Mouse (Mus musculus): ENCODE results near the gene Lgr4.
"Not testable (repeated sequence)": the region's sequence is repeated elsewhere in the genome, so short reads cannot be mapped to it uniquely, and the experiment has no call there.

Gene Lgr4

GRCm38 (mm10) chr2:109917496-109918413 is at the start of gene Lgr4:
TSS of gene Lgr4 (plus strand) at chr2:109917647.
- DNase-seq: peak; percentile 83

- DNase-seq: not testable (repeated sequence)
Observed at GRCm38 (mm10) chr2:109879429-109879828, 38.0 kb upstream of the Lgr4 start.

DNA sequence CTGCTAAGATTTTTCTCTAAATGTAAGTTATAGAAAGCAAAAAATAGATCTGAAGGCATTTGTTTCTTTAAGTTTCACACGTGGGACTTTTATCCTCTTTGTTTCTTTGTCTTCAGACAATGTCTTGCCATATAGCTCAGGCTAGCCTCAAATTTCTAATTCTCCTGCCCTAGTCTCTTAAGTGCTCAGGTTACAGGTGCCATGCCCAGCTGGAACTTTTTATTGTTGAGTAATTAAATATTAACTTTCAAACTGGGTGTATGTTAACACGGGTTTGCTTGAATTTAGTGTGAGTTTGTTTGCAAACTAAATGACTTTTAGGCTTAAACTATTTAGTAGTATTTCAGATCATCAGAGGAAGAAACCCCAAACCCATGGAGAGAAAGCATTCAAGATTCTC is 36.3 kb upstream of the Lgr4 start:
- no peak for DNase-seq

DNA sequence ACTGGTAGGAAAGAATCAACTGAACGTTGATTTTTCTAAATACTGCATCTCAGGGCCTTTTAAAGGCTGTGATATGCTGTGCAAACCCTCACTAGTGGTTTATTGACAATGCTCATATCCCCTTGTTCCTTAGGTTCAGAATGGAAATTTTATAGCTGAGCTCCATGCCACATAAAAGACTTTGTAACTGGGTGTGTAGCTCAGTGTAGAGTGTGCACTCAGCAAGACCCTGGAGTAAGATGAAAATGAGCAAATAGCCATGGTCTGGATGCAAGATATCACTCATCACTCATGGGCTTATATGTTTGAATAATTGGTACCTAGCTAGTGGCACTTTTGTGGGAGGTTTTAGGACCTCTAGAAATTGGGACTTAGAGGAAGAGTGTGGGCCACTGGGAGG is 35.8 kb upstream of the Lgr4 start:
- DNase-seq: no peak

GRCm38 (mm10) chr2:109884106-109884505 is 33.3 kb upstream of the Lgr4 start:
- no peak for DNase-seq

DNA sequence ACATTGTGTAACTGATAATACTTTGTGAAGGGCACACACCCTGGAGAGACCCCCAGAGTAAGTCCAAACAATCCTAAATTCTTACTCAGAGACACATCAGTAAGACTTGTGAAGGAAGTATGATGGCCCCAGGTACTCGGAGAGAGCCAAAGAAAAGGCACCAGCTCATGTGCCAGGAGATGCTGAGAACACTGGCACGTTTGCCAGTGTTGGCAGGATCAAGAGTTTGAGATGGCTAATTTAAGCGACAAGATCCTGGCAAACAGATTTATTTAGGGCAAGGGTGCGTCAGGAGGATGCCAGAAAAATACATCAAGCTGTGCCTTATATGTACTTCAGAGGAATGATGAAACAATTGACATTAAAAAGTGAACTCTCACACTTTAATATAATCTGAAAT is 32.9 kb upstream of the Lgr4 start:
- no peak for DNase-seq

DNA sequence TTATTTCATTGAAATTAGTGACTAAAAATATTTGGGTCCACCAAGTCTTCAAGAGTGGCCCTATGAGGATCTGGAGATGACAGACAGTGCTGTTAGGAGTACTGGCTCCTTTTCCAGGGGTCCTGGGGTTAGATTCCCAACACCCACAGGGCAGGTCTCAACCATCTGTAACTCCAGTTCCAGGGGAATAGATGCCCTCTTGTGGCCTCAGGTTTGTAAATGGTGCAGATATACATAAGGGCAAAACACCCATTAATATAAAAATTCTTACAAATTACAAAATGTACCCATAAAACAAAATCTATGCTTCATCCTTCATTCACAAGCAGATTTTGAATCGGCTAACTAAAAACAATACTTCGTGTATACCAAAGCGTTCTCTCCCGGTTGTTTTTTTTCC is 27.4 kb upstream of the Lgr4 start:
- DNase-seq: peak; percentile 15

DNA sequence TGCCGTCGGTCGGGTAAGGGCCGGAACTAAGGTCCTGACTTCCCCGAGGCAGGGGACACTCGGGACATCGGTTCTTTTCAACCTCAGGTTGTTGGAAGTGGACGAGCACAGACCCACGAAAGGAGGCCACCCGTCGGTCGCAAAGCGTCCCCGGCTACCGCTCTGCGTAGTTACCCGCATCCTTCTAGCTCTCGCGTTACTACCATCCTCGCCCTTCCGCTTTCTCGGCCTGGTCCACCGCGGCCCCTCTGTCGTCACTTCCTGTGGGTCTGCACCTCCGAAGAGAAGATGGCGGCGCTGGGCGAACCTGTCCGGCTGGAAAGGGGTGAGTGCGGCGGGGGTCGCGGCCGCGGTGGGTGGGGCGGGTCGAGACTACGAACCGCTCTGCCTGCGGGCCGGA is 26.9 kb upstream of the Lgr4 start, which contains the start of gene Lin7c:
Gene Lin7c, plus strand, starts transcription at position 257 of the 400 bp plus-strand sequence.
- DNase-seq: peak; percentile 89

DNA sequence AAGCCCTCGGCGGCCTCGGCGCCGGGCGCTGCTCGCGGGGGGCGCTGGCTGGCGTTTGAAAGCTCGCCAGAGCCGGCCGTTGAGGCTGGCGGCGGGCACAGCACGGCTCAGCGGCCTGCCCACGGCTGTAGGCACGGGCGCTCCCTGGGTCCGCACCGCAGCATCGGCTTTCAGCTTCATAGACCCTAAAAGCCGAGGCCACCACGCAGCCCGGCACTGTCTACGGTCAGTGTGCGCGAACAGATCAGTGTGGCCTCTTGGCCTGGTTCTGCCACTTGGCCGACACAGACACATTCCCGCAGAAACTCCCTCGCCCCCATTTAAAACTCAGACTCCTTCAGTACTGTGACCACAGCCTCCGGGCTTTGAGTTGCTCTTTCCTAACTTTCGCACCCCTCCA is 26.4 kb upstream of the Lgr4 start:
- no peak for DNase-seq

- DNase-seq: no peak
Observed at GRCm38 (mm10) chr2:109891471-109891870, 26.0 kb upstream of the Lgr4 start.

DNA sequence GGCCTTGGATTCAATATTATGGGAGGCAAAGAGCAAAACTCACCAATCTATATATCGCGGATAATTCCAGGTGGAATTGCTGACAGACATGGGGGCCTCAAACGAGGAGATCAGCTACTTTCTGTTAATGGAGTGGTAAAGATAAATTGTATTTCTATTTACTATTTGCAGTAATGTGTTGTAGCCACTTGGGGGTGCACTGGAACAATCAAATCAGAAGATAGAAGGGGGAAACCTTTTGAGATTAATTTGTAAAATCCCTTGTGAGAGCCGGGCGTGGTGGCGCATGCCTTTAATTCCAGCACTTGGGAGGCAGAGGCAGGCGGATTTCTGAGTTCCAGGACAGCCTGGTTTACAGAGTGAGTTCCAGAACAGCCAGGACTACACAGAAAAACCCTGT is 21.1 kb upstream of the Lgr4 start:
- DNase-seq: no peak

DNA sequence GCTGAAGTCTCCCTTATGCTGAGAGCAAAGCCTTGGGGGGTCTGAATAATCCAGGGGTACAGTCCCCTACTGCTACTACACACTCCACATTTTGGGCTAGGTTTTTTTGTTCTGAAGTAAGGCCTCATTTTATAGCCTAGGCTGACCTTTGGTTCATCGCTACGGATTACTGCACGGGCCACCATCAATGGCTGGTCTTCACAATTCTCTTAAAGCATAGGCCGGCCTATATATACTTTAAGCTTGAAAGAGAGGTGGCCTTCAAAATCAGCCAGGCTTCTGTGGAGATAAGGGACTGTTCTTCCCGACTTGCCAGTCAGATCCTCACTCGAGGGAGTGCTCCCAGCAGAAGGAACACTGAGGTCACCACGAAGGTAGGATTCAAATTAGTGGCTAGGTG is 14.6 kb upstream of the Lgr4 start:
- DNase-seq: no peak

DNA sequence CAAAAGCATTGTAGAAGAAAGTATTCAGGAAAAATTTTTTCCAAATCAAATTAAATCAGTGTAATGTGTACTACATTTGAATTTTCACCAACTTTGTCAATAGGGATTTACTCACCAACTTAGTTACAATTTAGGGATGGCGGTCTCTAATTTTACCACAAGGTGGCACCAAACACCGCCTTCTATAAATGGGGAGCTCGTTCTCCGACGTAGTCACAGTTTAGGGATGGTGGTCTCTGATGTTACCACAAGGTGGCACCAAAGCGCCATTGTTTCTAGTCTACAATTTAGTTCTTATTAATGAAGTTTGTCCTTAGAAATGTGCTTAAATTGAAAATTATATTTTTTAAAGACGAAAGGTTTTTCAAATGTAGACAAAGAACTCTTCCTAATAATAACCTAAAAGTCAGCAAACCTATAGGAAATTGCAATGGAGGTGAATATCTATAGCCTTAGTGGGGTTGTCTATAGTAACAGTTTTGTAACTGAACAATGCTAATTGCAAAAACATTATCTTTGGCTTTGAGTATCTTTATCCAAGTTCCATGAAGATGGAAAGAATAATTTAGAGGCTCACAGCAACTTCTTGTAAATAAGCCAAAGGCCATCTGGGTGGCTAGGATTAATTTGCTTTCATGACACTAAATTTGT is 13.2 kb upstream of the Lgr4 start:
- DNase-seq: peak; percentile 84

GRCm38 (mm10) chr2:109909122-109909521 is 8.3 kb upstream of the Lgr4 start:
- DNase-seq: no peak

GRCm38 (mm10) chr2:109912216-109912615 is 5.2 kb upstream of the Lgr4 start:
- no peak for DNase-seq

GRCm38 (mm10) chr2:109912766-109913165 is 4.7 kb upstream of the Lgr4 start:
- no peak for DNase-seq

- no peak for DNase-seq
Observed at GRCm38 (mm10) chr2:109913241-109913640, 4.2 kb upstream of the Lgr4 start.

GRCm38 (mm10) chr2:109914601-109915000 is 2.8 kb upstream of the Lgr4 start:
- DNase-seq: no peak

- no peak for DNase-seq
Observed at GRCm38 (mm10) chr2:109916782-109917495, 508 bp upstream of the Lgr4 start.

- no peak for DNase-seq
Observed at GRCm38 (mm10) chr2:109918592-109919262, 1.3 kb downstream of the Lgr4 start.

- DNase-seq: no peak
Observed at GRCm38 (mm10) chr2:109920471-109920870, 3.0 kb downstream of the Lgr4 start.

GRCm38 (mm10) chr2:109921298-109922035 is 4.0 kb downstream of the Lgr4 start:
- no peak for DNase-seq

Measured in thymus, postnatal 14 days (tissue).